Mouse (Mus musculus) stomach, embryonic 16.5 days (tissue): ENCODE measurements around the gene Rps6ka2. TPM values are rescaled to one million over a fixed set of nuclear protein-coding genes. Genes with fewer than 3 reads are reported as not detected.
"Not testable (repeated sequence)": the region's sequence is repeated elsewhere in the genome, so short reads cannot be mapped to it uniquely, and the experiment has no call there.

ENCODE experiments used
- ATAC-seq: fragments of 200-750 bp; cut with Nextera tagmentation; 2 replicates; pipeline ENCODE4 v1.8.0; 2017; ENCODE audit warnings: moderate number of reproducible peaks, moderate TSS enrichment; ENCODE audit not compliant: insufficient read depth, low FRiP score
- H3K27ac ChIP-seq: fragments of 300-500 bp; sonication (generic); 2 replicates; pipeline ENCODE4 v1.5.1; 2014; ENCODE audit warnings: low read length
- H3K27me3 ChIP-seq: fragments of 300-500 bp; sonication (generic); 2 replicates; pipeline ENCODE4 v1.6.1; 2014; ENCODE audit warnings: low read length, control low read depth, mixed read lengths; ENCODE audit not compliant: control insufficient read depth, insufficient read depth
- H3K36me3 ChIP-seq: fragments of 300-500 bp; sonication (generic); 2 replicates; pipeline ENCODE4 v1.6.1; 2014; ENCODE audit warnings: low read length; ENCODE audit not compliant: control insufficient read depth, insufficient read depth
- H3K4me1 ChIP-seq: fragments of 300-500 bp; sonication (generic); 2 replicates; pipeline ENCODE4 v1.6.1; 2014; ENCODE audit warnings: low read length, control low read depth, mixed read lengths; ENCODE audit not compliant: control insufficient read depth, insufficient read depth
- H3K4me2 ChIP-seq: fragments of 300-500 bp; sonication (generic); 2 replicates; pipeline ENCODE4 v1.6.1; 2014; ENCODE audit warnings: low read depth, low read length, mixed read lengths
- H3K4me3 ChIP-seq: fragments of 300-500 bp; sonication (generic); replicated peaks from 2 replicates; pipeline ENCODE4 v1.5.1; 2014; ENCODE audit warnings: mild to moderate bottlenecking, low read length
- H3K9ac ChIP-seq: fragments of 300-500 bp; sonication (generic); 2 replicates; pipeline ENCODE4 v1.6.1; 2014; ENCODE audit warnings: low read length
- H3K9me3 ChIP-seq: fragments of 300-500 bp; sonication (generic); replicated peaks from 2 replicates; pipeline ENCODE4 v1.6.1; 2016; ENCODE audit warnings: low read length, control low read depth; ENCODE audit not compliant: control insufficient read depth
- WGBS: fragments of 180-500 bp; shearing (Covaris S2); extraction: QIAGEN DNeasy Blood & Tissue Kit; methylation state at CpG from one replicate; pipeline ENCODE4 v1.1.7; 2014; 5-methylcytosine and 5-hydroxymethylcytosine counted together
- polyA plus RNA-seq: library from polyadenylated mRNA; unstranded; fragments of >200 nt; fragmentation: Nextera tagmentation; extraction: Ambion mirVana; gene quantifications from 2 replicates; pipeline ENCODE4 v1.2.1, GENCODE M21; 2015

Gene Rps6ka2
- 7.2 and 7.8 TPM in 2 replicates for polyA plus RNA-seq

DNA sequence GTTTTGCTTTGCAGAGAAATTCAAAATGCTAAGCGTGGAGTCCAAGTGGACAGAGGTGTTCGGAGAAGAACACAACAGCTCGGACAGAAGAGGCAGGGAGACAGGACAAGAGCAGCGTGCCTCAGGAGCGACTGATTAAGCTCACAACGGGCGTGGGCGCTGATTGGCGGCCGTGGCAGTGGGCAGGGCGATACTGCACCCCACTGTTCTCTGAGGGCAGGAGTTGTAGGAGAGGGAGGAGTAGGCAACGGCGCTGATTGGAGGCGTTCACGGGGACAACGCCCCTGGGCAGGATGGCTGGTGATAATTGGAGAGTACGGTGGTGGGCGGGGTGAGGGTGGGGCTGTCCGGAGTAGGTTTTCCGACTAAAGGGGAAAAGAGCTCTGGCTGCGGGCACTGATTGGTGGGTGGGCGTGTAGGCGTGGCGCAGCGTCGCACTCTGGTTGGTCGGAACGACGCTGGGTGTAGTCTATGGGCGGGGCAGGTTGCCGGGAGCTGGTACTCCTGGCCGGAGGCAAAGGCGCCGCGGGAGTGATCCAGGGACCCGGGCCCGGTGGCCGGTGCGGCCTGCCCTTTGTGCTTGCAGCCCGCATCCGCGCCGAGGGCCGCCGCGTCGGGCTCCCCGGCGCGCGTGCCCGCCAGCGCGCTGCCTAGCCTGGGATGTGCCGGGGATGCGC, at the start of gene Rps6ka2:
TSS of gene Rps6ka2 (plus strand) at position 489 of the 677 bp plus-strand sequence.
- Histone ChIP-seq H3K27me3 (no peaks in the 10 kb centered on the region; the same call in 1 of the 2 replicates), H3K4me2 (peak within 1 kb of the TSS; percentile 86), H3K9ac (peak within 1 kb of the TSS; percentile 81), H3K4me1 (peaks cover 17% of the 10 kb centered on the region), H3K36me3 (no peaks in the 10 kb centered on the region), H3K4me3 (peak within 1 kb of the TSS; percentile 88), H3K9me3 (no peaks in the 10 kb centered on the region), H3K27ac (peak within 1 kb of the TSS; percentile 76)
- ATAC-seq = peak; percentile 100
- under 1% methylated on average over 55 of the region's 56 CpGs for WGBS

- H3K27me3 ChIP-seq, ATAC-seq: not testable (repeated sequence)
- WGBS = 86% methylated on average over 3 of the region's 3 CpGs
Observed at GRCm38 (mm10) chr17:7120835-7121234, 49.1 kb upstream of the Rps6ka2 start.

DNA sequence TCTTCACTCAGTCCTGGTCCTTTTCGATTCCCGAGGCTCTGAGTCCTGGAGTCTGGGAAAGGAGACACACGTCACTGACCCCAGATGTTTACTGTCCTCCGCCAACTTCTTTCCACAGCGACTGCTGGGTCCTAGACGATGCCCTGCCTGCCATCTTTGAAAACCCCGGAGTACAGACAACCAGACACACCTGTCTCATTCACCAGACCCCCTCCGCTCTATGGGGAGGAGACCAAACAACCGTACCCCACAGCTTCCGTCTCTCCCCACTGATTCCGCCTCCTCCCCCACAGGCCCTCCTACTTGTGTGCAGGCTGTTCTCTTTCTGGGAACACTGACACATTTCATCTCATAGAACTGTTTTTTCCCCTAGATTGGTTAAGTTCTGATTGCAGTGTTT, 47.4 kb upstream of the Rps6ka2 start:
- WGBS = 54% methylated on average over 11 of the region's 11 CpGs
- not testable (repeated sequence) for H3K9ac ChIP-seq, H3K27me3 ChIP-seq, H3K4me2 ChIP-seq, H3K27ac ChIP-seq, H3K9me3 ChIP-seq, H3K36me3 ChIP-seq, H3K4me1 ChIP-seq, H3K4me3 ChIP-seq, ATAC-seq

More at GRCm38 (mm10) chr17:7120835-7121234, 49.1 kb upstream of the Rps6ka2 start:
- H3K4me1 ChIP-seq, H3K4me2 ChIP-seq, H3K9ac ChIP-seq, H3K9me3 ChIP-seq, H3K4me3 ChIP-seq, H3K27ac ChIP-seq, H3K36me3 ChIP-seq: not testable (repeated sequence)

GRCm38 (mm10) chr17:7126475-7126874, 43.4 kb upstream of the Rps6ka2 start:
- H3K9ac ChIP-seq, H3K27me3 ChIP-seq, H3K4me3 ChIP-seq, H3K9me3 ChIP-seq, H3K4me2 ChIP-seq, H3K27ac ChIP-seq, H3K4me1 ChIP-seq, ATAC-seq, H3K36me3 ChIP-seq: not testable (repeated sequence)
- 59% methylated on average over 7 of the region's 10 CpGs for WGBS

- no CpG with 5 or more reads among the region's 7 CpGs for WGBS
Observed at GRCm38 (mm10) chr17:7134002-7134401, 35.9 kb upstream of the Rps6ka2 start.

DNA sequence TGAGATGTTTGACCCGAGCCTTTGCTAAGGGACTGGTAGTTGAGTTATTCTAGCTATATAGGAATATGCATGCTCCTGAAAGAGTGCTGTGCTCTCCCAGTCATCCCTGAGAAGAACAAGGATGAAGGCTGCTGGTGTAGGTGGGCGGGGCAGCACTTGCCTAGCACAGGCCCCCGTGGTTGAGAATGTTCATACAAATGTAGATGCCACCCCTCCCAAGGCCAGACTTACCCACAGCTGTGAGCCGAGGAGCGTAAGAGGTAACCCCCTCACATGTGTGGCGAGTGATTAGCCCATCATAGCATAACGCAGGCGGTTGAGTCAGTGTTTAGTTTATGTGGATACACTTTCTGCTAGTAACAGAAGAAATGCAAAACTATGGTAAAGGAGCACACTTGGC, 34.6 kb upstream of the Rps6ka2 start:
- WGBS = 81% methylated on average over 7 of the region's 8 CpGs
- H3K9ac ChIP-seq, H3K9me3 ChIP-seq, H3K27ac ChIP-seq, H3K4me1 ChIP-seq, ATAC-seq, H3K4me3 ChIP-seq, H3K27me3 ChIP-seq, H3K36me3 ChIP-seq, H3K4me2 ChIP-seq: not testable (repeated sequence)

More at GRCm38 (mm10) chr17:7134002-7134401, 35.9 kb upstream of the Rps6ka2 start:
- H3K9ac ChIP-seq, H3K4me2 ChIP-seq, H3K36me3 ChIP-seq, ATAC-seq, H3K27me3 ChIP-seq, H3K4me3 ChIP-seq, H3K4me1 ChIP-seq, H3K27ac ChIP-seq, H3K9me3 ChIP-seq: not testable (repeated sequence)

GRCm38 (mm10) chr17:7138186-7138925, 31.6 kb upstream of the Rps6ka2 start:
- H3K4me2 ChIP-seq = no peak overlapping the region
- H3K27me3 ChIP-seq = no peaks in the 10 kb centered on the region
- no peak overlapping the region for H3K27ac ChIP-seq
- H3K9ac ChIP-seq = no peak overlapping the region
- 77% methylated on average over 21 of the region's 21 CpGs for WGBS
- H3K4me3 ChIP-seq = no peak overlapping the region
- no peaks in the 10 kb centered on the region for H3K4me1 ChIP-seq
- no peak for ATAC-seq
- no peaks in the 10 kb centered on the region for H3K9me3 ChIP-seq
- no peaks in the 10 kb centered on the region for H3K36me3 ChIP-seq

- H3K4me1 ChIP-seq = no peaks in the 10 kb centered on the region
- 78% methylated on average over 10 of the region's 10 CpGs for WGBS
- no peak overlapping the region for H3K27ac ChIP-seq
- no peak for ATAC-seq
- no peaks in the 10 kb centered on the region for H3K27me3 ChIP-seq
- no peak overlapping the region for H3K4me2 ChIP-seq
- no peak overlapping the region for H3K4me3 ChIP-seq
- H3K9ac ChIP-seq = no peak overlapping the region
- no peaks in the 10 kb centered on the region for H3K36me3 ChIP-seq
- no peaks in the 10 kb centered on the region for H3K9me3 ChIP-seq
Observed at GRCm38 (mm10) chr17:7140399-7141174, 29.3 kb upstream of the Rps6ka2 start.

DNA sequence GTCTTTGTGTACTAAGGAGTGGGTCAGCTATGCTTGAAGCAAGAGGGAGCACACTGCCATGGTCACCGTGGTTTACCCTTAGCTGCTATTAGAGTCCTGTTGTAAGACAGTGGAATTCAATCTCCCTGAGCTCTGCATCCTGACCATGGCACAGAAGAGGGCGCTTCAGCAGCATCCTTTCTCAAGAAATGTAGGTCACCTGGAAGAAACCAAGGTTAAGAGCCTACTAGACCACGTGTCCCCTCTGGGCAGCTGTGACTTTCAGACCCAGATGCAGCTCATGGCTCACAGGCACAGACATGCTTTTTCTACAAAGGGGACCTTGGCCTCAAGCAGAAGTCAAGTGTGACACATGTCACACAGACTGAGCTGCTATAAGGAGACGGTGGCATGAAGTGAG, 27.5 kb upstream of the Rps6ka2 start:
- H3K27ac ChIP-seq = no peak overlapping the region
- no peaks in the 10 kb centered on the region for H3K36me3 ChIP-seq
- ATAC-seq = no peak
- no peak overlapping the region for H3K9ac ChIP-seq
- no peaks in the 10 kb centered on the region for H3K27me3 ChIP-seq
- no peak overlapping the region for H3K4me3 ChIP-seq
- no peak overlapping the region for H3K4me2 ChIP-seq
- 54% methylated on average over 4 of the region's 4 CpGs for WGBS
- H3K4me1 ChIP-seq = no peaks in the 10 kb centered on the region
- no peaks in the 10 kb centered on the region for H3K9me3 ChIP-seq
